Mouse (Mus musculus) kidney, postnatal 25 days (tissue): ENCODE measurements around the gene Zfp991.
A peak's percentile ranks its signal among the peaks of the same experiment; 100 is the strongest.
"Not testable (repeated sequence)": the region's sequence is repeated elsewhere in the genome, so short reads cannot be mapped to it uniquely, and the experiment has no call there.

ENCODE experiments used
- DNase-seq, 2 experiments: peaks; one replicate each; pipeline ENCODE4 v3.0.0; 2021; ENCODE audit warnings: mixed read lengths in 2 of 2

Gene Zfp991

DNA sequence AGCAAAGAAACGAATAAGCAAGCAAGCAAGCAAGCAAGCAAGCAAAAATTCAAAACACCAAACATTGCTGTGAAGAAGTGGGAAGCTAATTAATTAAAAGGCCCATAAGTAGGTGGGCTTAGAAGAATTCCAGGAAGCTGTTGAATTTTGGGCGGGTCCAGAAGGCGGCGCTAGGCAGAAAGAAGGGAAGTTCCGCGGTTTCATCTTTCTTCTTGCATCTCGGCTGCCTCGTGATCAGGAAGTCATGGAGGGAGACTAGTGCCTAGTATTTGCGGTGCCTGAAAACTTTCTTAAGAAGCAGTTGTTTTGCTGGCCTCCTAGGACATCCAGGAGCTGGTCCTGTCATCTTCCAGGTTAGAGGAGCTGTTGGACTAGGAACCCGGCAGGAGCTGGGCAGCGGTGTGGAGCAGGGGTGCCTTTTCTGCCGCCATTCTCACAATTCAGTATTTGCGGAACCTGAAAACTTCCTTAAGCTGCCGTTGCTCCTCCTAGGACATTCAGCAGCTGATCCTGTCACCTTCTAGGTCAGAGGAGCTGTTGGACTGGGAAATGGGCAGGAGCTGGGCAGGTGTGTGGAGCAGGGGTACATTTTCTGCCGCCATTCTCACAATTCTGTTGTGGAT is at the start of gene Zfp991:
Gene Zfp991, plus strand, starts transcription at position 202 of the 623 bp plus-strand sequence.
- not testable (repeated sequence) for DNase-seq

DNA sequence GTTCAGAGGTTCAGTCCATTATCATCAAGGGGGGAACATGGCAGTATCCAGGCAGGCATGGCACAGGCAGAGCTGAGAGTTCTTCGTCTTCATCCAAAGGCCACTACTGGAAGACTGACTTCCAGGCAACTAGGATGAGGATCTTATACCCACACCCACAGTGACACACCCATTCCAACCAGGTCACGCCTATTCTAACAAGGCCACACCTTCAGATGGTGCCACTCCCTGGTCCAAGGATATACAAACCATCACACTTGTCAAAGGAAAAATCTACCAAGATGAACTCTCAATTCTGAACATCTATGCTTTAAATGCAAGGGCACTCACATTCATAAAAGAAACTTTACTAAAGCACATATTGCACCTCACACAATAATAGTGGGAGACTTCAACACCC is 36.2 kb upstream of the Zfp991 start:
- DNase-seq = not testable (repeated sequence)

DNA sequence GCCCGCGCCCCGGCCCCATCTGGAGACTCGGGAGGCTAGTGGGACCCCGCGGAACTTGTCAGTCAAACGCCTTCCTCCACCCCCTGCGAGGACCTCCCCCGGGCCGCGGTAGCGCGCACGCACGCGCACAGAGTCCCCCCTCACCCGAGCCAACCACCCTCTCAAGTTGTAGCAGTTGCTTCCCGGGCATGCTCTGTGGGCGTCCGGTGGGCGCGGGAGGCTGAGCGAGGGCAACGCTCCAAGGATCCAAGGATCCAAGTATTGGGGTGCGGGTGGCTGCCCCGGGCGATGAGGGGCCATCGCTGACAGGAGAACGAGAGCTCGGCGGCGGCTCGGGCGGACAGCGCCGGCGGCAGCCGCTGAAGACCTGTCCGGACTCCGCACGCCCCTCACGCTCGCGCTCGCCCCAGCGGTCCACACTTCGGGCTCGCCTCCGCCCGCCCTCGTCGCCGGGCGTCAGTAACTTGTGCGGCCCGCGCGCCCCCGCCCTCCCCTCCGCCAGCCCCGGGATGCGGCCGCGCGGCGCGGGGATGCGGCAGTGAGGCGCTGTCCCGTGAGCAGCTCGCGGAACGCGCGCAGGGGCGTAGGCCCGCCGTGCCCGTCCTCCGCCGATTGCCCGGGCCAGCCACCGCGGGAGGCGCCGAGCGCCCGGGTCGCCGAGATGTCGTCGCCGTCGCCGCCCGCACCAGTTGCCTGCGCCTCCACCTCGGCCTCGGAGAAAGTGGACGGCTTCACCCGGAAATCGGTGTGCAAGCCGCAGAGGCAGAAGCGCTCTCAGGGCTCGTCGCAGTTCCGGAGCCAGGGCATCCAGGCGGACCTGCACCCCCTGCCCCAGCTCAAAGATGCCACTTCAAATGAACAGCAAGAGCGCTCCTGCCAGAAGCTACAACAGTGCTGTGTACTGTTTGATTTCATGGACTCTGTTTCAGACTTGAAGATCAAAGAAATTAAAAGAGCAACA is 29.9 kb upstream of the Zfp991 start:
- not testable (repeated sequence) for DNase-seq

DNA sequence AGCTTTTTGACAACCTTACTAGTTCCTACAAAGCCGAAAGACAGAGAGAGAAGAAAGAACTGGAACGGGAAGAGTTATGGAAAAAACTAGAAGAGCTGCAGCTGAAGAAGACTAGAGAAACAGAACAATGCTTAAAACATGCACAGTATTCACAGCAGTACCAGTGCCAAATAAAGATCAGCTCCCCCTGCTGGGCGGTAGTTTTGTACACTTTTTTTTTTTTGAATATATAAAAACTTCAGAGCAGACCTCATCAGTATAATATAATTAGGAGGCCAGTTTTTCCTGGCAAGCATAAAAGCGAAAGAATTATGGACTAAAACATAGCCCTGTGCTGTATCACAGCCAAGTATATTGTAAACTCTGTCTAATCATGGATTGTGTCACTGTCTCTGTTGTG is 28.0 kb upstream of the Zfp991 start:
- DNase-seq = not testable (repeated sequence)

DNA sequence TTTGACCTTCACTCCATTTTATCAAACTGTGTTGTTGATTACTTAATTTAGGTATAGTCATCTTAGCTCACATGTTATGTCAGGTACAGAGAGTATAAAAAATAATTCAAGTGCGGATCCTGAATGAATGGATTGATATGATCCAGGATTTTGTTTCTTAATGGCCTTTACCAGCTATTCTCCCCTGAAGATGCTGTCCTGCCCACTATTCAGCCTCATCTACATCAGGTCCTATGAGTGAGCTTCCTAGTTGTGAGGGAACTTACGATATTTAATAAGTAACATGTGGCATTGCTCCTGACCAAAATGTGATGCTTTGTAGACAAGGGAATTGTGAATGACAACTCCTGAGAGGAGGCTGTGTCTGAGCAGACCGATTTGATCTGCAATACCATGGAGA is 14.0 kb upstream of the Zfp991 start:
- not testable (repeated sequence) for DNase-seq

DNA sequence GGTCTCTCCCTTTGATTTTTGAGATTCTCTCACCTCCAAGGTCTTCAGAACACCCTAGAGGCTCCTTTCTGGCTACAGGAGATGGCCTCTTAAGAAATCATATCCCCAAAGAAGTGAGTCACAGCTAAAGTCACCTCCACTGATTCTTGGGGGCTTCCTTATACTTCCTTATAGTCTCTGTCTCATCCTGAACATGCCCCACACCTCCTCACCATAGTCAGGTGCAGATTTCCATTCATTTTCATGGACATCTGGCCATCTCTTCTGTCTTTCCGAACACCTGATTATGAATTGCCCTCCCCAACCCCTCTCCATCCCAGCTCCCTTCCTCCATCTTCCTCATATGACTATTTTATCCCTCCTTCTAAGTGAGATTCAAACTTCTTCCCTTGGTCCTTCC is 9.6 kb upstream of the Zfp991 start:
- DNase-seq = peak in 1 of 2 experiments; percentile 28

DNA sequence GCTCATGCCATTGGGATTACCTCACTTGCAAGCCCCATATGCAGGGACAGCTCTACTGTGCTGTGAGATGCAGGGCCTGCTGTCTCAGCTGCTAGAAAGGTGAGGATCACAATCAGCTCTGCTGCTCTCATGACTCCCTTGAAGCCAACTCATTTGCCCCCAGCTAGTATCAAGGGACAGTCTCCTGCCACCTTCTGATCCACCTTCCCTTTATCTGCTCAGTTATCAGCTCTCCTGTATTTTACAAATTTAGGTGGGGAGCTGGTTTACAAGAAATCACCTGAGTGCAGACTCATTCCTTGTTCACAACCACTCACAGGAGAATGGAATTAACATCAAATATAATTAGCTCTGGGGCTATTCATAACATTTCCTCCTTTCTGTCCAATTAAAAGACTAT is 8.0 kb upstream of the Zfp991 start:
- not testable (repeated sequence) for DNase-seq

DNA sequence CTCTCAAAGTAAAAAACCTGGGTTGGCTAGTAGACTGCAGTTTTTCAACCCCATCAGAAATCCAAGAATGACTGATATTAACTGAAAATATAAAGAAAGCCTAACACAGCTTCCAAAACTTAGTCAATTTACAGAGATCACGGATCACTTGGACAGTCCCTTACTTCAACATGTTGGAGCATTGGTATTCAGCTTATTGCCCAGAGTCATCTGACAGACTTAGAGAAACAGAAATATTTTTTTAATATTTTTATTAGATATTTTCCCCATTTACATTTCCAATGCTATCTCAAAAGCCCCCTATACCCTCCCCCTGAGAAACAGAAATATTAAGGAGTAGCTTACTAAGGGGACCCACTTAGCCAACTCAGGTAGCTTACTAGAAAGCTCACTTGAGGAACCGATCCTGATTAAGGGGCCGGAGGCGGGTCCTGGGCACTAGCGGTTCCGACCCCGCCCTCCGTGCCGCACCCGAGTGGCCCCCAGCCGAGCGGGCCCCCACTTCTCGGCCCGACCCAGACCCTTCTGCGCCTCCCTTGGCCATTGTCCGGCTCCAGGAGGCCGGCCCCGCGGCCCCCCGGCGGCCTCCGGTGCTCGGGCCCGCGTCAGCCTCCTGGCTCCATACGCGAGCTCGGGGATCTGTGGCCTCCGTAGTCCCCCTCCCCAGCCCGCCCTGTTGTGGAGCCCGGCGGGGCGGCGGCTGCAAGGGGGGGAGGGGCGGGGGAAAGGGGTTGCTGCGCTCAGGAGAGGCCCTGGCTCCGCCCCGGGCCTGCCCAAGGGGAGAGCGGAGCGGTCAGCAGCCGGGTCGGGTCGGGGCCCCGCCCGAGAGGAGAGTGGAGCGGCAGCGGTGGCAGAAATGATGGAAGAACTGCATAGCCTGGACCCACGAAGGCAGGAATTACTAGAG is 7.2 kb upstream of the Zfp991 start:
- peak; percentile 12 to 64 for DNase-seq

DNA sequence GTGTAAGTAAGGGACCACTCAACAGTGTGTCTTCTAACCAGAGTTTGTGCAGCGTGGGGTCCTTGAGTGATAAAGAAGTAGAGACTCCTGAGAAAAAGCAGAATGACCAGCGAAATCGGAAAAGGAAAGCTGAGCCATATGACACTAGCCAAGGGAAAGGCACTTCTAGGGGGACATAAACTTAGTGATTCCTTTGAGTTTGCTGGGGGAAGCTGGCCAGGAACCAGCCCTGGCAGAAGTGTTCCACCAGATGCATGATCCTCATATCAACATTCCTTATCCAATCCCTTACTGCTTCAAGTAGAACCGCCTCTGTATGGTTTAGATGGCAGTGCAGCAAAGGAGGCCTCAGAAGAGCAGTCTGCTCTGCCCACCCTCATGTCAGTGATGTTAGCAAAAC is 6.5 kb upstream of the Zfp991 start:
- not testable (repeated sequence) for DNase-seq

DNA sequence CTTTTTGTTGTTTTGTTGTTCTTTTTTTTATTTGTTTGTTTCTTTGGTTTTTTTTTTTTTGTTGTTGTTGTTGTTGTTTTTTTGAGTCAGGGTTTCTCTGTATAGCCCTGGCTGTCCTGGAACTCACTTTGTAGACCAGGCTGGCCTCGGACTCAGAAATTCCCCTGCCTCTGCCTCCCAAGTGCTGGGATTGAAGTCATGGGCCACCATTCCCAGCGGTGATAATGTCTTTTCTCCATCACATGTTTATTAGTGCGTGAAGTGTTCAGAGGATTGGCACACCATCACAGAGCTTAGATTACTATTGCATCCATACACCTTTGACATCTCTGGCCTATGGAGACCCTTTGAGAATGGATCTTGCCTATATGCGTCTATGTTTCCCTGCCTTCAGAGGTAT is 6.0 kb upstream of the Zfp991 start:
- peak in 1 of 2 experiments; percentile 43 for DNase-seq

DNA sequence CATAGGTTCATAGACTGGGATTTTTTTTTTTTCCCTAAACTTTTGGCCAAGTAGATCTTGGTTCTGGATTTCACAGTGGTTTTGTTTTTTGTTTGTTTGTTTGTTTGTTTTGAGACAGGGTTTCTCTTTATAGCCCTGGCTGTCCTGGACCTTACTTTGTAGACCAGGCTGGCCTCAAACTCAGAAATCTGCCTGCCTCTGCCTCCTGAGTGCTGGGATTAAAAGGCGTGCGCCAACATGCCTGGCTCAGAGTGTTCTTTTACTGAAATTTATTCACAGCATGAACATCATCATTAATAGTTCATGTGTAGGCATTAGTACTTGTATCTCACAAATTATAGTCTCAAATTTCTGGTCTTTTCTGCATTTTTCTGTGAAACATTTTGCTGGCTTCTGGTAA is 5.4 kb upstream of the Zfp991 start:
- peak in 1 of 2 experiments; percentile 36 for DNase-seq

DNA sequence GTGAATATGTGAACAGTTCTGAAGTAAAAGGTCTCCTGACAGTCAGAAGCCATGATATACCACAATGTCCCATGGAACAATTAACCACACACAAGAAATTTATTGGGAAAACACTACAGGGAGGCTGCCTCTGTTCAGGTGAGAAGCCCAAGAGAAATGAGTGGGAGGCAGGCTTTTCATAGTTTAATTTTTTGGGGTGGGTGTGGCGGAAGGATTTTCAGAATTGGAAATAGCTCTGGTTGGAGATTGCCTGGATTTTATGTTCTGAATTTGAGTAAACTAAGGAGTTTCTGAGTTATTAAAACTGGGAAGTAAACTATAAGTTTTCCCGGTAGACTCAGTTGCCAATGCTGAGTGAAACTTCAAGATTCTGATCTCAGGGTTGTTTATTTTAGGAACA is 4.7 kb upstream of the Zfp991 start:
- DNase-seq = not testable (repeated sequence)

DNA sequence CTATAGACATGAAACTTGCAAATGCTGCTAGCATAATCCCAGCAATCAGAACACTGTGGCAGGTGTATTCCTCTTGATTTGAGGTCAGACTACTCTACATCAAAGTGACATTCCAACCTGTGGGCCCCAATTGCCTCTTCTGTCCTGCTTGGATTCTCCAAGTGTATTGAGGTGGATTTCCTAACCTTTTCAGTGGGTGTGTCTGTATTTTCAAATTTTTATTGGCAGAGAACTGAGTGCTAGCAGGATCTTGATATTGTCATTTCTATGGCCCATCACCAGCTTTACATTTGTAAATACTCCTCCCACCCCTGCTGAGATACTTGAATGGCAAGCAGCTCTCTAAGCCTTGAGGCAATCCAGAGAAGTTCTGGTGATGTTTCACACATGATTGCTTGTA is 3.7 kb upstream of the Zfp991 start:
- not testable (repeated sequence) for DNase-seq

DNA sequence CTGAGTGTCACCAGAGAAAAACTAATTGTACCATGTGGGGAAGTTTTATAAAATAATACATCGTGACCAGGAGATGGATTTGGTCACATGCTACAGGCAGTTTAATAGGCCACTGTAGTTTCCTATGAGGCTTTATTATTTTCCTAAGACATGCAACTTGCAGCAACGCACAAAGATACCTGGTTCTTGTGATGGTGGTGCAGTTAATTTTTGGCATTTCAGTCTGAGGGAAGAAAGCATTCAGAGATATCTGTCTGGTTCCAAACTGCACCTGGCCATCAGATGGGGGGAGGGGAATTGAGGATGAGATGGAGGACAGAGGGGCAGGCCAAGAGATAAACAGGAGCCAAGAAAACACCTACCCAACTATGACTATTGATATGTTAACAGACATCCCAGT is 1.8 kb downstream of the Zfp991 start:
- DNase-seq = not testable (repeated sequence)

DNA sequence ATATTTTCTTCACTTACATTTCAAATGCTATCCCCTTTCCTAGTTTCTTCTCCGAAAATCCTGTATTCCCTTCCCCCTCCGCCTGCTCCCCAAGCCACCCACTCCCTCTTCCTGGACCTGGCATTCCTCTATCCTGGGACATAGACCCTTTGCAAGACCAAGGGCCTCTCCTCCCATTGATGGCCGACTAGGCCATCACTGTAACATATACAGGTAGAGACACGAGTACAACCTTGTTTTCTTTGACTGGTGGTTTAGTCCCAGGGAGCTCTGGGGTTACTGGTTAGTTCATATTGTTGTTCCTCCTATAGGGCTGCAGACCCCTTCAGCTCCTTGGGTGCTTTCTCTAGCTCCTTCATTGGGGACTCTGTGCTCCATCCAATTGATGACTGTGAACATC is 9.9 kb downstream of the Zfp991 start:
- DNase-seq = not testable (repeated sequence)

DNA sequence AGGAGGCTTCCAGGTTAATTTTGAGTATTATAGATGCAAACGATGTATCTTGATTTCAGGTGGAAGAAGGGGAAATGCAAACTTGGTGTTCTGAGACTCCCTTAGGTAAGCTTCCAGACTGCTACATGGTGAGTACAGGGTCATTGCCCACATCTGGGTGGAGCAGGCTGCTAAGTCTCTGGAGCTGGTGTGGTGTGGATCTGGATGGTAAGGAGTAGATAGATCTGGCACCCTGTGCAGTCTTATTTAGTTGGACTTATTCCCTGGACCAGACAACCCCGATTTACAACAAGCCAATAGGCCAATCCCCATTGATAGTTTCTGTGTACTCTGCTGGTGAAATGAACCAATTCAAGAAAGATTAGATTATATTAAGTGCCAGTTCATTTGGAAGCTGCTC is 33.4 kb downstream of the Zfp991 start:
- DNase-seq = not testable (repeated sequence)

DNA sequence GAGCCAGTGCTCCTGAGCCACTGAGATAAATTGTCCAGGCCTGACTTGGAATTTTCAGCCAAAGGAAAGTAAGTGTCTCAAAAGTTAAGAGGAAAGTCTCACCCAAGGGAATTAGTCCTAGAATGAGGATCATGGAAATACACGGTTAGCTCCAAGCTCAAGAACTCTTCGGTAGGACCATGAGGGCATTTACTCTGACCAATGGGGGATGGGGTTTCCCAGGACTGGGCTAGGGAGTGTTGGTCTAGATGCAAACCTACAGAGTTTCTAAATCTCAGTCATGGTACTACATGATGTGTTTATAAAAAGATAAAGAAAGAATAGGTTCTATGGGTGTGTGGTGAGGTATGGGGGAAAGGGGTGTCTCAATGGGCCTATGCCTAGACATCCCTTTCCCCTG is 38.7 kb downstream of the Zfp991 start:
- not testable (repeated sequence) for DNase-seq

DNA sequence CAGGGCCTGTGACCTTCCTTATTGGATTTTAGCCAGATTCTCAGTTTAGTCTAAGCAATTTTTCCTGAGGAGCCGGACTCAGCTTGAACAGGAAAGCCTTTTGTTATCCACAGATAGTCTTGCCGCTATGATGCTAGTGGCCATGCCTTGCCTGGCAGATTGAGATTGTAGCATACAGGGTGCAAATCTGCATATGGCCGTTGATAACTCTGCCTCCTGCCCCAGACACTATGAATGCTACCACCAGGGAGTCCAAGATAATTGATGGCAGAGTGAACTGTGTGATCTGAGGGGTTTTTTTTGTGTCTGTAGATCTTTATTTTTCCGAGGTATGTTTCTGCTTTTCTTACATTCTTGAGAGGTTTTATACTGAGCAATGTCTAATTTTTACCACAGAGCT is 39.7 kb downstream of the Zfp991 start:
- not testable (repeated sequence) for DNase-seq

DNA sequence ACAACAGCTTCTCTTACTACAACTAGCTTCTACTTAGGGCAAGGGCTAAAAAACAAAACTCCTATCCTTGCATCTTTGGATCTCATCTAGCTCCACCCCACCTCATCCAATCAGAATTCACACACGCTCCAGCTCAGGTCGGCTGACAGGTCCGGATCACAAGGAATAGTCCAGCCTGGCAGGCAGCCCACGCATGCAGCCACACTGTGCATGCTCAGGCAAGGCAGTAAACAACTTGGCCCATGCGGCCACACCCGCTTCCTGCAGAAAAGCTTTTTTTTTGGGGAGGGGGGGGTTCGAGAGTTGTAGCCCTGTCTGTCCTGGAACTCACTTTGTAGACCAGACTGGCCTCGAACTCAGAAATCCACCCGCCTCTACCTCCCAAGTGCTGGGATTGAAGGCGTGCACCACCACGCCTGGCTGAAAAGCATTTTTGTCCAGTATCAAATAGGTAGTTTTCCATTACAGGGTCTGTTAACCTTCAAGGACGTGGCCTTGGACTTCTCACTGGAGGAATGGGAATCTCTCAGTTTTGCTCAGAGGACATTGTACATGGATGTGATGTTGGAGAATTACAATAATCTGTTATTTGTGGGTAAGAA is 44.5 kb downstream of the Zfp991 start:
- DNase-seq = peak in 1 of 2 experiments; percentile 31

DNA sequence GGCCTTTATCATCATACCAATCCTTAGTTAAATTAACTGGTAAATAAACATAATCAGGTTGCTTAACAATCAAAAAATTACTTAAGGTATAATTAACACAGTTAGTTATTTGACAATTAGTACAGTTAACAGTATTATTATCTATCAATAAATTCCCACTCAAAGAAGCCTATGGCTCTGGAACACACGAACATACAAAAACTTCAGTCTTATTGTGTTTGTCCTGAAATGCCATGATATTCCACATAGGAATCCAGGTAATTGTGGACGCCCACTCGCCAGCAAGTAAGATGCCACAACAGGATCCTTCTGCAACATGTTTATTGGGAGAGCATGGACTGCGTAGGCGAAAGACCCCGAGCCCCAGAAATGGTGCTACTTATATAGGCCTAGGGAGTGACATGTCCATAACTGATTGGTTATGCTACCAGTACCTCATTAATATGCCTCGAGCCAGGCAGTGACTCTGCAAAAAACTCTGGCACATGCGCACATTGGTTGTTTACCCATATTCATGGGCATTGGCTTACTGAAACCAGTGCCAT is 49.4 kb downstream of the Zfp991 start:
- DNase-seq = peak; percentile 2 to 35

DNA sequence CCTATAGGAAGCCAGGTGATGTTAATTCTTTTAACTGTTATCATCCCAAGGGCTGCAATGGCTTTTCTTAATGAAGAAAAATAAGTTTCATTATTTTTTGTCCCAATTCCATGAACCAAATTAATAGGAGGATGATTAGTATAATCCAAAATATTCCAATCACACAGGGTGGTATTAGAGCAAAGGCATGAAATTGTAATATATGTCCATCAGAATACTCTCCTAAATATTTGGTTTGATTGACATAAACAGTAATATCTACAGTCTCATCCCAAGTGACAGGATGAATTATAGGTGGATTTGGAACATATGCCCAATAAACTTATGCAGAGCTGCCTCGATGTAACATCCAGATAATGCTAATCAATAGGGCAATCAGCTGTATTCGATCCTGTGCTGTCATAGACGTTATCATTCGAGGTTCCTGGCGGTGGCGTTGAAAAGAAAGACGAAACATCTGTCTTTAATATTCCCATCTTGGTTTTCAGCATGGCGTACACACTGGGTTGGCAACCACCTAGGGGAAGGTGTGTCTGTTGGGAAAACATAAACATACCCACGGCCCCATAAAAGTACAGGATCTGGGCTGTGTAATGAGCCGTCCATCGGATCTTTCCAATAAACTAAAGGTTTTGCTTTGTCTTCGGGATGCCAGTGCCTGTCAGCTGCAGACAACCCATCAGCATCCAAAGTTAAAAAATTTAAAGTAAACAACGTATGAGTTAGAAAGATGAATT is 50.3 kb downstream of the Zfp991 start:
- not testable (repeated sequence) for DNase-seq
